Mouse (Mus musculus): ENCODE data around the gene Galnt13.

DNA sequence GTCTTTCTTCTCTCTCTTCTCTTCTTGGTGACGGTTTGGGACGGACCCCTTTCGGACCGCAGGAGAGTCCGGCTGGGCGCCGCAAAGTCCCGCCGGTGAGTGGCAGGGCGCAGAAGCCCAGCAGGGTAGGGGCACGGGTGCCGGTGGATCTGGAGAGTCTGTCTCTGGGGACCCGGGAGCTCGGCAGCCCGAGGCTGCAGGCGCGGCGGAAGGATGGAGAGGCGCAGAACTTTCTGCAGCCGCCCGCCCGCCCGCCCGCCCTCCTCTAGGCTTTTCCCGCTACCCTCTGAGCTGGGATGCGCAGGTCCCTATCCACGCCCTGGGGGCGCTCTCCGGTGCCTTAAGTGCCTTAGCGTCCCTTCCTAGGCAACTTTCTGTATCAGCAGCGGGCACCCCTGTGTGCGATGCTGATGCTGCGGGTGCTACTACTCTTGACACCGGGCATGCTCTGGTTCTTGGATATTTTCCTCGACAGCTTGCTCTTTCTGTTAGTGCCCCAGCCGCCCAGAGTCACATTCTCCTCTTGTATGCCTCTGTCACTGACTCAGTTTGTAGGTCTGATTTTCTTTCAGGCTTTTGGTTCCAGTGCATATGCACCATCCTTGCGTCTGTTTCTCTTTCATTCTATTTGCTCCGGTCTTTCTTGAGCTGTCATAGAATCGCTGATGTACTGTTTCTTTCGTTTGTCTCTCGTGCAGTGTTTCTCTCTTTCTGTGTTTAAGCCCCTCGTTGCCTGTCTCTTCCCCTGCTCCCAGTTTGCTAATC is 801 bp downstream of the Galnt13 start:
- TF ChIP-seq GATA1 (IDR thresholded peaks at IDR 0.05; ENCODE audit: low read length) (no peak), TAL1 (IDR thresholded peaks at IDR 0.05; ENCODE audit: low read length) (no peak)
